ENCODE assay signal across 9 mouse cellular contexts in the genomic region with DNA sequence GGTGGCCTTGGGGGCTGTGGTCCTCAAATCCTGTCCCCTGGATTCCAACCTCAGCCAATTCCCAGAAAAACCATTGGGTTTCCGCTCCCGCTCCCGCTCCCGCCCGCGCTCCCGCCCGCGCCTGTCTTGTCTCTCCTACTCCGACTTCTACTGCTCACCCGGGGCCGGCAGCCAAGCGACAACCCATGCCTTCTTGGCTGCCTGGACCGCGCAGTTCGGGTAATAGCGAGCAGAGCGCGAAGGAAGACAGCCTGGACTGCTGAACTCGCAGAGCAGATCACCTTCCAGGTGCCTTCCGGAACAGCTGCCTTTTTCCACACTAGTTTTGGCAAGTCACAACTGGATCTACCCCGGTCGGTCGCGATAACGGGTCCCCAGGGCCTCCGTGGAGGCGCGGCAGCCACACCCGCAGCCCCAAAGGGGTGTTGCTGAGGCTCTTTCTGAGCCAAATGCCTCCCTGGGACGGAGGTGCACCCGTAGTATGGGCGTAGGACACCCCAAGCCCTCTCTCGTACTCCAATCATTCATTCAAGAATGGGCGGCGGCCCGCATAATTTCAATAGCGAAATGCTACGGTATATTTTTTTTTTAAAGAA. TPM values are rescaled to one million over a fixed set of nuclear protein-coding genes. Genes with fewer than 3 reads are reported as not detected.
DNase-seq lines count a peak whose midpoint lies in the region; ATAC-seq lines count a peak whose summit lies in the region.
"Had no signal": no experiment of that assay in that cellular context is flagged by ENCODE, and none has a peak within 500 bp of the region (broad histone marks: within the 10 kb centered on the region; RNA-seq: fewer than 3 reads in every experiment).

No protein-coding gene starts in this region.

- no peak overlapping the region for H3K4me2 ChIP-seq in intestine, embryonic 16.5 days (ENCODE audit: low read depth, low read length)
- no peak overlapping the region for H3K4me2 ChIP-seq in midbrain, embryonic 11.5 days
- H3K4me2 ChIP-seq: neural tube, embryonic 13.5 days had no signal

- no peak overlapping the region for H3K27ac ChIP-seq in intestine, embryonic 16.5 days (ENCODE audit: low read length)
- no peak overlapping the region for H3K27ac ChIP-seq in midbrain, embryonic 11.5 days (ENCODE audit: low read depth, low read length)
- H3K27ac ChIP-seq: neural tube, embryonic 13.5 days had no signal

- ATAC-seq in intestine, embryonic 16.5 days = no peak
- ATAC-seq in midbrain, embryonic 11.5 days (ENCODE audit: low FRiP score) = no peak

- H3K36me3 ChIP-seq in intestine, embryonic 16.5 days (ENCODE audit: control insufficient read depth, insufficient read depth, low read length) = no peaks in the 10 kb centered on the region
- H3K36me3 ChIP-seq in midbrain, embryonic 11.5 days (ENCODE audit: control insufficient read depth, insufficient read depth, low read length) = no peaks in the 10 kb centered on the region
- H3K36me3 ChIP-seq: neural tube, embryonic 13.5 days had no signal

- no peak overlapping the region for H3K9ac ChIP-seq in intestine, embryonic 16.5 days (ENCODE audit: low read depth, low read length)
- no peak overlapping the region for H3K9ac ChIP-seq in midbrain, embryonic 11.5 days (ENCODE audit: low read length)
- H3K9ac ChIP-seq: neural tube, embryonic 13.5 days had no signal

- peaks cover 91% of the 10 kb centered on the region for H3K27me3 ChIP-seq in intestine, embryonic 16.5 days (replicated peaks; ENCODE audit: control insufficient read depth, insufficient read depth, low read length)
- H3K27me3 ChIP-seq in midbrain, embryonic 11.5 days (ENCODE audit: control insufficient read depth, insufficient read depth, low read length) = peaks cover 97% of the 10 kb centered on the region

- H3K4me1 ChIP-seq in intestine, embryonic 16.5 days (ENCODE audit: control insufficient read depth, insufficient read depth, low read length) = peaks cover 18% of the 10 kb centered on the region
- peaks cover 16% of the 10 kb centered on the region for H3K4me1 ChIP-seq in midbrain, embryonic 11.5 days (ENCODE audit: control insufficient read depth, insufficient read depth, low read length)

- DNase-seq in cerebellum, postnatal 25 days = peak; percentile 49 to 58
- no peak for DNase-seq in cerebellum, adult 9-10 months
- peak; percentile 29 for DNase-seq in right cerebral cortex, adult 18-20 months
- no peak for DNase-seq in right cerebral cortex, postnatal 36 days (ENCODE audit: low spot score in 2 of 2)
- DNase-seq in midbrain, embryonic 11.5 days (ENCODE audit: low spot score, missing footprints) = peak; percentile 95
- DNase-seq in layer of hippocampus, adult 11-12 months (ENCODE audit: low spot score) = no peak
- no peak for DNase-seq in spleen, postnatal 10 days (ENCODE audit: low spot score in 2 of 2)

- peak overlapping the region; percentile 9 for H3K4me3 ChIP-seq in intestine, embryonic 16.5 days (ENCODE audit: low read length)
- H3K4me3 ChIP-seq in midbrain, embryonic 11.5 days (ENCODE audit: low read depth, low read length) = no peak overlapping the region
- H3K4me3 ChIP-seq: neural tube, embryonic 13.5 days had no signal

- no peaks in the 10 kb centered on the region for H3K9me3 ChIP-seq in intestine, embryonic 16.5 days (ENCODE audit: control insufficient read depth, low read length)
- H3K9me3 ChIP-seq in midbrain, embryonic 11.5 days (ENCODE audit: control insufficient read depth, low read length) = no peaks in the 10 kb centered on the region
- H3K9me3 ChIP-seq: neural tube, embryonic 13.5 days had no signal

- 3% methylated on average over 39 of the region's 39 CpGs for WGBS in intestine, embryonic 16.5 days
- 2% methylated on average over 39 of the region's 39 CpGs for WGBS in midbrain, embryonic 11.5 days

RNA-seq across cellular contexts. Expression of a gene that starts 3.0 kb away (rescaled TPM):
- polyA plus RNA-seq in intestine, embryonic 16.5 days (2015; fragmentation: Nextera tagmentation; extraction: Ambion mirVana) = 0.11 and 0.12 TPM in 2 replicates
- polyA plus RNA-seq in midbrain, embryonic 11.5 days (2014; fragmentation: Nextera tagmentation; extraction: Ambion mirVana) = not detected in 2 replicates
- polyA plus RNA-seq: neural tube, embryonic 13.5 days had no signal

RNA-seq across cellular contexts. Expression of a gene that starts 23.2 kb away (rescaled TPM):
- polyA plus RNA-seq in intestine, embryonic 16.5 days (2015; fragmentation: Nextera tagmentation; extraction: Ambion mirVana) = 0.64 and 0.71 TPM in 2 replicates
- 0.59 and 0.65 TPM in 2 replicates for polyA plus RNA-seq in midbrain, embryonic 11.5 days (2014; fragmentation: Nextera tagmentation; extraction: Ambion mirVana)

Comparison
In these comparisons a context has a peak if more than half of its experiments do, and no peak if none do; other contexts are left out.
1. DNase-seq: peak in cerebellum, postnatal 25 days (2 of 2), right cerebral cortex, adult 18-20 months (single experiment) and midbrain, embryonic 11.5 days (single experiment); none in cerebellum, adult 9-10 months (single experiment), right cerebral cortex, postnatal 36 days (0 of 2), layer of hippocampus, adult 11-12 months (single experiment) and spleen, postnatal 10 days (0 of 2).